Mouse (Mus musculus) 416B (cell line): Measurements from ENCODE around the gene Ankrd24.

ENCODE experiments used
- DNase-seq: peaks from one replicate; pipeline ENCODE4 v3.0.0; 2011; ENCODE audit warnings: low read depth

Gene Ankrd24

GRCm38 (mm10) chr10:81628390-81628789, at the start of gene Ankrd24:
Gene Ankrd24 (plus strand): TSS chr10:81628540.
- DNase-seq = no peak

GRCm38 (mm10) chr10:81579967-81580366, 48.4 kb upstream of the Ankrd24 start:
- DNase-seq = peak; percentile 50

DNA sequence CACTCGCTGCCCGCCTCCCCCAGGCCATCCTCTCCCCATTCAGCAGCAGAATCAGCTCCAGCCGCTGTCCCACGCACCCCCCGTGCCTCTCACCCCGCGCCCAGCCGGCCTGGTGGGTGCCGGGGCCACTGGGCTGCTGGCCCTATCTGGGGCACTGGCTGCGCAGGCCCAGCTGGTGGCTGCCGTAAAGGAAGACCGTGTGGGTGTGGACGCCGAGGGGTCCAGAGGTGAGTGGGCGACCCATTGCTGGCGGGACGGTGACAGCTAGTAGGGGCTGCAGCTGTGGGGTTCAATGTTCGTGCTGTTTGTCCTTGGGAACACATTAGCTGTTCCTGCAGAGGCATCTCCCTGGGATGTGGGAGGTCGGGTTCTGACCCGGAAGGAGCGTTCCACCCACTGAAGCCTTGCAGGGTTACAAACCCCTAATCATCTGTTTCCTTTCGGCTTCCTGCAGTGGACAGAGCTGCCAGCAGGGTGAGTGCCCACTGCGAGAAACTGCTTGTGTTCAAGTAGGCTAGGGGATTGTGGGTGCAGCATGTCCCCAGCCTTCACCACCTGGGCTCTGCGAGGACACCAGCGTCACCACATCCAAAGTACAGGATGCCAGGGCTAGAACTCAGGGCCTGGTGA, 47.8 kb upstream of the Ankrd24 start:
- peak; percentile 91 for DNase-seq

DNA sequence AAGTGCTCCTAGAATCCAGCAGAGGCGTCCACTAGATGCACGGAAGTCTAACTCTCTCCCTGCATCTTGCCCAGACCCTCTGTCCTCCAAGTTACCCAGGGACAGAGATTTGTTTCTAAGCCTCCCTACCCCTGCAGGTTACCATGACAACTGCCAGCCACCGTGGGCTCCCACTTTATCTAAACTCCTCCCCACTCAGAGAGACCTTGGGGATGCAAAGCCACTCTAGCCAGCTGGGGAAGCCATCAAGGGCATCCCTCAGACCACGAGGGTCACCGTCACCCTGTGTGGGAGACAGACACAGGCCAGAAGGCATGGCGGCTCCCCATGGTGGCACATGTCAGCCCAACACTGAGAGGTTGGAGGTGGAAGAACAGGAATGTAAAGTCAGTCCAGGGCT, 45.0 kb upstream of the Ankrd24 start:
- no peak for DNase-seq

DNA sequence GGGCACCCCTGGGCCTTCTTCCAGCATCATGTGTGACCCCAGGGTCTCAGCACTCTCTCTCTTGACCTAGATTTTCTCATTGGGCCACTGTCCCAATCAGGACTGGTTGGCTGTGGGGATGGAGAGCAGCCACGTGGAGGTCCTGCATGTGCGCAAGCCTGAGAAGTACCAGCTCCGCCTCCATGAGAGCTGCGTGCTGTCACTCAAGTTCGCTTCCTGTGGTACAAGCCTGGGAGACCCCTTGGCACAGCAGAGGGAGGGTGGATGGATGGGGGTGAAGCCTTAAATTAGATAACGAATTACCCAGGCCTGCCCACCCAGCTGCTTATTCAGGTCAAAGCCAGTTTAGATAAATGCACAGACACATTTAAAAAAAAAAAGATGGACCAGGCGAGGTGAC, 39.6 kb upstream of the Ankrd24 start:
- DNase-seq = no peak

DNA sequence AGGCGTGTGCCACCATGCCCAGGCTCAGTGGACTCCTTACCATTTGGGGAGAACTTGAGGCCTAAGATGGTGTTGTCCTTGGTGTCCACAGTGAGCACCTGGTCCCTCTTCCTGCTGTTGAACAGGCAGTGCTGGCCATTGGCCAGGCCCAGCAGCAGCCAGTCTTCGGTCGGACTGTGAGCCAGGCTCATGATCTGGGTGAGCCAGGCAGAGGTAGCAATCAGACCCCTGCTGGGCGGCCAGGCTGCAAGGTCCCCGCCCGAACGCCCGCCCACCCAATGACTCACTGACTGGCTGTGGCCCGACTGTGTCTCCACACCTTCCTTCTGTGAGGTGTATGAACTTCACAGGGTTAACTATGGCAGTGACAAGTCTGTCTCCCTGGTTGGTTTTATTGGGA, 36.5 kb upstream of the Ankrd24 start:
- DNase-seq = no peak

DNA sequence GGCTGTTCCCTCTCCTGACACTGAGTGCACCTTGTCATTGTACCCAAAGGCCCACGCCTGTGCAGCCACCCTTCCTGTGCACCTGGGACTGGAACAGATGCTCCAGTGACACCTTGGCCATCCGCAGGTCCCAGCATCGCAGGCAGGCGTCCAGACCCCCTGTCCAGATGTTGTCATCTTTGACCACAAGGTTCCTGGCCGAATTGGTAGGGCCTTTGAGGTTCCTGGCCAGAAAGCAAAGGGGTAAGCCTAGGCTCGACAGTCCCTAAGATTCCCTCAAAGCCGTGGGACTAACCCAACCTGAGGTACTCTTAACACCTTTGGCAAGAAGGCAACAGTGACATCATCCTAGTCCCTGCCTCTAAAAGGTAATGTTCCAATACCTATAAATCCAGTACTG, 35.7 kb upstream of the Ankrd24 start:
- DNase-seq = no peak

- no peak for DNase-seq
Observed at GRCm38 (mm10) chr10:81593223-81593622, 35.1 kb upstream of the Ankrd24 start.

DNA sequence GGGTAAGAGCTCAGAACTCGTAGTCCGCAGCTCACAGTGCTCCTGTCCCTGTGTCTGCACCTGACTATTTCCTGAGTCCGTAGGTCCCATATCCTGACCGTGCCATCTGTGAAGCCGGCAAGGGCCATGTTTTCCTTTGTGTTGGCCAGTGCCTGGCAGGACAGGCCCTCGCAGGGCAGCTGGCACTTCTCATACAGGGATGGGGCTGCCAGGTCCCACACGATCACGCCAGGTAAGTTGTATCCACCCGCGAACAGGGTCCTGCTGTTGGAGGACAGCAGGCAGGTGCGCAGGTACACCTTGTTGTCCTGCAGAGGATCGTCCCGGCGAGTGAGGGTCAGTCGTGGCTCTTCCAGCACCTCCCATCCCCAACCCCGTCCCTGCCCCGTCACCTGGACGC, 34.4 kb upstream of the Ankrd24 start:
- DNase-seq = no peak

GRCm38 (mm10) chr10:81595599-81595998, 32.7 kb upstream of the Ankrd24 start:
- DNase-seq = no peak

DNA sequence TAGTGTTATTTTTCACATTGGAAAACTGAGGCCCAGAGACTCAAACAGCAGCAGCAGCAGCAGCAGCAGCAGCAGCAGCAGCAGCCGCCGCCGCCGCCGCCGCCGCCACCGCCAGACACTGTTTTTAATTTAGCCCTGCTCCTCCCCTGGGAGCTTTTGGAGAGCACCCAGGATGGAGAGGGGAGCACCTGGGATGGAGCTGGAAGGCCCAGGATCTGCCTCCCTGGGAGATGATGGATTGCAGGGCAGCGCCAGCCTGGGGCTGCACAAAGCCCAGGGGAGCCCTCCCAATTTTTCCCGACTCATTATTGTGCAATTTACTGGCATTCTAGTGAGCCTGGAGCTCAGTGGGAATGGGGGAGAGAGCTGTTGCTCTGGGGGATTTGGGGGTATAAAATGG, 31.7 kb upstream of the Ankrd24 start:
- no peak for DNase-seq

GRCm38 (mm10) chr10:81597137-81597950, 31.0 kb upstream of the Ankrd24 start:
- peak; percentile 95 for DNase-seq

DNA sequence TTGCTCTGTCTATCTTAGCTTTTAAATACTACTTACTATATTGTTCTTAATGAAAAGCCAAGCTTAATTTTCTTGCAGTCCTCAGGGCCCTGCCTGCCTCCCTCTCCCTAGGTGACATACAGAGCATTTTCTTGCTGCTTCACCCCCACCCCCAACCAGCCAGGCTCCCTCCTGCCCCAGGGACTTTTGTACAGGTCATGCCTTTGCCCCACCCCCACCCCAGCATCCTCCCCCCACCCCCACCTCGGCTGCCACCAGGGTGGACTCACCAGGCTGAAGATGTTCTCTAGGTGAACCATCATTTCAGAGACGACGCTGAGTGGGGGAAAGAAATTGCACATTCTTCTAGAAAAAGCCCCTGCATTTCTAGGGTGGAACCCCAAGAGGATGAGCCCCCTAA, 30.0 kb upstream of the Ankrd24 start:
- DNase-seq = no peak

GRCm38 (mm10) chr10:81598871-81599270, 29.5 kb upstream of the Ankrd24 start:
- no peak for DNase-seq

- DNase-seq = no peak
Observed at GRCm38 (mm10) chr10:81599630-81600029, 28.7 kb upstream of the Ankrd24 start.

DNA sequence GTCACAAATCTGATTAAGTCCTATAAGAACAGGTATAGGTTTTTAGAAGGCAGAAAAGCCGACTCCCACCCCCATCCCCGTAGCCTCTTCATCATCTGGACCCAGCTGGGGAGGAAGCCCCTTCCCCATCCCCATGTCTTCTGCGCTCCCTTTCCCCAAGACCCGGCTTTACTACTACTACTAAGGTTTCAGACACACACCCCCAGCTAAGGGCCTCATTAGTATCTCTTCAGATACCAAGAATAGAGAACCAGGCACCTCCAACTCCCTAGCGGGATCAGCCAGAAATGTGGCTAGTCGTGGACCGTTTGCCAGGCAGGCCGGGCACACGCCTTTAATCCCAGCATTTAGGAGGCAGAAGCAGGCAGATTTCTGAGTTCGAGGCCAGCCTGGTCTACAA, 28.2 kb upstream of the Ankrd24 start:
- DNase-seq = peak; percentile 43

DNA sequence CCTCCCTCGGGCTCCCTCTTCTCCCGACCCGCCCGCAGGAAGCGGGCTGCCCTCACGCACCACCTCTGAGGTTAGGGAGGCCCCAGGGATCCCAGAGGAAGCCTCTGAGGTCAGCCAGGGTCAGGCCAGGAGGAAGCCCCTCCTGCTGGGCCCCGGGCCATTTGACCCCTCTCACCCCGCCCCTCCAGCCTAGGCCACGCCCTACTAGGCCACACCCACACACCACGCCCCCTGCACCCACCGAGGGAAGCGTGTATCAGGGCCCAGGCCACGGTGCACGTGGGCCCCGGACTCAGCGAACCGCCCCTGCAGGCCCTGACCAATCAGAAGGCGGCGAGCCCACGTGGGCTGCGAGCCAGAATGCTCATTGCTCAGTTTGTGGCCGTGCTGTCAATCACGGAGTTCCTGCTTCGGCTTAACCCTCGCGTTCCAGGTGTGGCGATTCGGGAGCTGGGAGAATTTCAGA, 27.6 kb upstream of the Ankrd24 start, which contains the start of gene Tle6:
Gene Tle6, minus strand, starts transcription at position 336 of the 466 bp plus-strand sequence.
- DNase-seq = peak; percentile 99

DNA sequence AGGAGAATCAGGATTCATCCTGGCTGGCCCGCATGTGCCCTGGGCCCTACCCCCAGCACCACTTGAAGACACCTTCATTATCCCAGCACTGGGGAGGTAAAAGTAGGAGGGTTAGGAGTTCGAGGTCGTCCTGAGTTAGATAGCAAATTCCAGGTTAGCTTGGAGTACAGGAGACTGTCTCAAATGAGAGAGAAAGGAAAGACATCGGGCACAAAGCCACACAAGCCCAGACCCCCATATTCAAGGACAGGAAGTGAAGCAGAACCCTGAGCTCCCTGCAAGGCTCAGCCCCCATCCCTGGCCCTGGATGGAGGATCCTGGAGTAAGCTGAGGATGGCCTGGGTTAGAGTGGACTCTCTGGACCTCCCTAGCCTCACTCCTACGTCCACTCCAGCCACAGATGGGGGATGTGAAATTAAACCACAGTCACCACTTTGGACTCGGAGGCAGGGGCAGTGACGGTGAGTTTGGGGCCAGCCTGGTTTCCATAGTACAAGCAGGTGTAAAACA, 26.9 kb upstream of the Ankrd24 start:
- DNase-seq = no peak

GRCm38 (mm10) chr10:81602741-81603151, 25.6 kb upstream of the Ankrd24 start:
- peak; percentile 85 for DNase-seq

GRCm38 (mm10) chr10:81604019-81604967, 24.0 kb upstream of the Ankrd24 start:
- DNase-seq = no peak

DNA sequence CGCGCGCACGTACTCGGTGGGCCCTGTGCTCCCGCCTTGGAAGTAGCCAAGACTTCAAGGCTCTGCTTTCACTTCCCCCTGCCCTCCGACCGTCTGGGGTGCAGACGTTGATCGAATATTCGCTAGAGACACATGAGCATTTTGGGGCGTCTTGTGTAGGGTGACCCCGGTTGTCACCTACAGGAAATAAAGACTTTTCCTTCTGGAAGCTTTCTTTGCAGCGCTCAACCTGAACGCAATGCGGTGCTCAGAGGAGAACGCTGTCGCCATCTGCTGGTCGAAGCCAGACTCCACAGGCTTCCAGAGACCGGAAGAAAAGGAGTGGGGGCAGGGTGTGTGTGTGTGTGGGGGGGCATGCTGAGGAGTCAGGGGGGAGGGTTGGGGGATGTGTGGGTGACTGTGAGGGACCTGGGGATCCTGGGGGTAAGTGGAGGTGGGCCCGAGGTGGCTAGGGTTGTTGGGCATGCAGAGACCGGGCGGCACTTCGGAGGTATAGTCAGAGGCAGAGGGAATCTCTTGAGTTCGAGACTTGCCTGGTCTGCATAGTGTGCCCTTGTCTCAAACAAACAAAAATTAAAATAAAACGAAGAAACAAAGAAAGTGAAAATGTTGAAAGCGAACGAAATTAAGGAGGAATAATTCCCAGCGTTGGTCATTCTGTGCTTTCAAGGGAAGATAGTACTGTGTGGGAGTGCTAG, 23.2 kb upstream of the Ankrd24 start:
- DNase-seq = peak; percentile 92

GRCm38 (mm10) chr10:81605666-81605973, 22.7 kb upstream of the Ankrd24 start:
- no peak for DNase-seq
